Mouse (Mus musculus) lung, postnatal 0 days (tissue): ENCODE measurements around the gene Ano4. TPM values are rescaled to one million over a fixed set of nuclear protein-coding genes. Genes with fewer than 3 reads are reported as not detected.

Source experiments
- ATAC-seq: fragments of 200-750 bp; cut with Nextera tagmentation; 2 replicates; pipeline ENCODE4 v1.8.0; 2017; ENCODE audit warnings: moderate library complexity
- DNase-seq: peaks from one replicate; pipeline ENCODE4 v3.0.0-alpha.2; 2016; ENCODE audit warnings: low spot score
- H3K27ac ChIP-seq: fragments of 300-500 bp; sonication (generic); 2 replicates; pipeline ENCODE4 v1.5.1; 2014; ENCODE audit warnings: antibody characterized with exemption, mild to moderate bottlenecking, low read length, mixed read lengths
- H3K27me3 ChIP-seq: fragments of 300-500 bp; sonication (generic); replicated peaks from 2 replicates; pipeline ENCODE4 v1.6.1; 2014; ENCODE audit warnings: low read length, mixed read lengths; ENCODE audit not compliant: insufficient read depth
- H3K36me3 ChIP-seq: fragments of 300-500 bp; sonication (generic); 2 replicates; pipeline ENCODE4 v1.6.1; 2014; ENCODE audit warnings: low read length, mixed read lengths; ENCODE audit not compliant: insufficient read depth
- H3K4me1 ChIP-seq: fragments of 300-500 bp; sonication (generic); 2 replicates; pipeline ENCODE4 v1.6.1; 2014; ENCODE audit warnings: antibody characterized with exemption, low read depth, low read length, mixed read lengths; ENCODE audit not compliant: insufficient read depth
- H3K4me2 ChIP-seq: fragments of 300-500 bp; sonication (generic); replicated peaks from 2 replicates; pipeline ENCODE4 v1.6.1; 2014; ENCODE audit warnings: low read depth, mild to moderate bottlenecking, low read length, moderate library complexity, mixed read lengths
- H3K4me3 ChIP-seq: fragments of 300-500 bp; sonication (generic); 2 replicates; pipeline ENCODE4 v1.5.1; 2014; ENCODE audit warnings: low read depth, low read length
- H3K9ac ChIP-seq: fragments of 300-500 bp; sonication (generic); replicated peaks from 2 replicates; pipeline ENCODE4 v1.6.1; 2014; ENCODE audit warnings: low read depth, mild to moderate bottlenecking
- H3K9me3 ChIP-seq: fragments of 300-500 bp; sonication (generic); 2 replicates; pipeline ENCODE4 v1.6.1; 2016; ENCODE audit warnings: low read length, mixed read lengths
- CTCF ChIP-seq: IDR thresholded peaks from 2 replicates; pipeline ENCODE4 v1.5.1; 2016; ENCODE audit warnings: antibody characterized with exemption, mild to moderate bottlenecking
- EP300 ChIP-seq: IDR thresholded peaks from 2 replicates; pipeline ENCODE4 v1.6.1; 2016; ENCODE audit warnings: antibody characterized with exemption, mild to moderate bottlenecking, control low read depth
- WGBS: fragments of 180-500 bp; shearing (Covaris S2); extraction: QIAGEN DNeasy Blood & Tissue Kit; methylation state at CpG from one replicate; pipeline ENCODE4 v1.1.7; 2014; 5-methylcytosine and 5-hydroxymethylcytosine counted together
- polyA plus RNA-seq: library from polyadenylated mRNA; unstranded; fragments of >200 nt; fragmentation: Nextera tagmentation; extraction: Ambion mirVana; gene quantifications from 2 replicates; pipeline ENCODE4 v1.2.1, GENCODE M21; 2015

Ano4 gene
- 0.11 and 0.13 TPM in 2 replicates for polyA plus RNA-seq

DNA sequence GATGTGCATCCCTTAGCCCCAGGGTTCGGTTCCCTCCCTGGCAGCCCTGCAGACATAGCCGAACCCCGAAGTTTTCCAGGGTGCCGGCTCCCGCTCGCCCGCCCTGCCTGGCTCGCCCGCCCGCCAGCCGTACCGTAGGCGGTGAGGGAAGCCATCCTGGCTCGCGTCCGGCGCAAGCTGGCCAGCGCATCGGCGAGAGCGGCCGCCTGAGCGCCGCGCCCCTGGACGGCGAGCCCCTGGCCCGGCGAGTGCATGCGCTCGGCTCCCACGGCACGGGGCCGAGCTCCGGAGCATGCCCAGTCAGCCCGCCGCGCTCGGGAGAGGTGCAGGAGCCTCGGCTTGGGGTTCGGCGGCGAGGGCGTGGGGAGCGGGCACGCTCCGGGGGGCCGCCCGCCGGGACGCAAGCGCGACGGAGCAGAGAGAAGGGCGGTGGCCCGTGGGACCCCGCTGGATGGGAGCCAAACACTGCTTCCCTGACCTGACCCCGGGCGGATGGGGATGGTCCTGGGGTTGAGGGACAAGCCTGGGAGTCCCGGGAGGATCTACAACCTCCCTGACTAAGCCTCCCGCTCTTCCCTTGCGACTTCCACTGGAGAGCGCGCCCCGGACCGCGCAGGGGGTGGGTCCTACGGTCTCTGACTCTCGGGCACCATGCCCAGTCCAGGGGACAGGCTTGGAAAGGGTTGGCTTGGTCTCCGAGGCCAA, at the start of gene Ano4:
Gene Ano4, minus strand, starts transcription at position 272 of the 705 bp plus-strand sequence.
- Histone ChIP-seq H3K4me1 (no peaks in the 10 kb centered on the region), H3K27me3 (peaks cover 13% of the 10 kb centered on the region; the same call in 1 of the 2 replicates), H3K36me3 (no peaks in the 10 kb centered on the region), H3K4me2 (peak within 1 kb of the TSS; percentile 69), H3K27ac (no peak within 1 kb of the TSS), H3K9ac (0 out of 2 replicates have a peak within 1 kb of the TSS, but pooled peaks have one; percentile 8), H3K9me3 (no peaks in the 10 kb centered on the region), H3K4me3 (peak within 1 kb of the TSS; percentile 36)
- TF ChIP-seq EP300 (no peak), CTCF (no peak)
- DNase-seq: no peak
- ATAC-seq: peak; percentile 17; the same call in 1 of the 2 replicates
- 0% methylated on average over 47 of the region's 70 CpGs for WGBS

DNA sequence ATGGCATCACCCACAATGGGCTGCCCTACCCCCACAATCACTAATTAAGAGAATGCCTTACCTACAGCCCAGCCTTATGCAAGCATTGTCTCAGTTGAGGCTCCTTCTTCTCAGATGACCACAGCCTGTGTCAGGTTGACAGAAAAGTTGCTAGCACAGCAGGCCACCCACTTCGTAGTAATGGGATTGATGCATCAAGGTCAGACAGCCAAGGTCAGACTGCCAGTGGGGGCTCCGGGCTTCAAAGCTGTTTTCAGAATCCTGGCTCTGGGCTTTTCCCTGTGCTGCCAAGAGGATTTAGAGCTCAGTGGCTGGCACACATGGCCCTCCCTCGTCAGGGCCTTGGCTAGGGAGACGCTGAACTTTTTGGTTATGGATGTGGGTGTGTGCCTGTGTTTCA, 48.1 kb upstream of the Ano4 start:
- H3K9me3 ChIP-seq: no peaks in the 10 kb centered on the region
- TF ChIP-seq CTCF (no peak), EP300 (no peak)
- 55% methylated on average over 4 of the region's 4 CpGs for WGBS
- H3K4me2 ChIP-seq: no peak overlapping the region
- H3K4me1 ChIP-seq: no peaks in the 10 kb centered on the region
- DNase-seq: no peak
- no peak for ATAC-seq
- H3K4me3 ChIP-seq: no peak overlapping the region
- H3K27me3 ChIP-seq: no peaks in the 10 kb centered on the region
- H3K36me3 ChIP-seq: no peaks in the 10 kb centered on the region
- H3K27ac ChIP-seq: no peak overlapping the region
- H3K9ac ChIP-seq: no peak overlapping the region

- TF ChIP-seq CTCF: no peak
- no peak for TF ChIP-seq EP300
- Histone ChIP-seq H3K4me3 (no peak overlapping the region), H3K9ac (no peak overlapping the region), H3K4me2 (no peak overlapping the region), H3K36me3 (no peaks in the 10 kb centered on the region), H3K27ac (no peak overlapping the region), H3K4me1 (no peaks in the 10 kb centered on the region), H3K9me3 (no peaks in the 10 kb centered on the region), H3K27me3 (no peaks in the 10 kb centered on the region)
- ATAC-seq: no peak
- WGBS: 78% methylated on average over 4 of the region's 4 CpGs
- DNase-seq: no peak
Measured at GRCm38 (mm10) chr10:89391571-89392163, 47.1 kb upstream of the Ano4 start.

DNA sequence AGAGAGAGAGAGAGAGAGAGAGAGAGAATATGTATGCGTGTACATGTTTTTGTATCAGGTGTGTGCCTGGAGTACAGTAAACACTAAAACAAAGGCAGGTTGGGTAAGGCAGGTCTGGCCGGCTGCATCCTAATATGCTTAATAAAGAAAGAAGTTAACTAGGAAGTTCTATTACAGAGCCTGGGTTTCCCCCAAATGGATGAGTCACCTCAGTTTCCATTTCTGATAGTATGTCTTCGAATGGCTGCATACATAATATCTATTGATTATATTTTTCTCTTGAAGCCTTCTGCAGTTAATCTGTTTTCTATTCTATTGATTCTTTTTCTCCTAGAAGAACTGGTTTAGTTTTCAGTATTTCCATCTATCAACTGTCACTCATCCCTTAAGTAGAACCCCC, 41.9 kb upstream of the Ano4 start:
- 83% methylated on average over 3 of the region's 3 CpGs for WGBS
- Histone ChIP-seq H3K27ac (no peak overlapping the region), H3K4me2 (no peak overlapping the region), H3K9me3 (no peaks in the 10 kb centered on the region), H3K4me3 (no peak overlapping the region), H3K27me3 (no peaks in the 10 kb centered on the region), H3K9ac (no peak overlapping the region), H3K4me1 (no peaks in the 10 kb centered on the region), H3K36me3 (no peaks in the 10 kb centered on the region)
- no peak for ATAC-seq
- TF ChIP-seq EP300: no peak
- DNase-seq: no peak

- H3K4me1 ChIP-seq: no peaks in the 10 kb centered on the region
- DNase-seq (peak; percentile 62), ATAC-seq (0 out of 2 replicates have a peak, but pooled peaks have one; percentile 38)
- no peaks in the 10 kb centered on the region for H3K9me3 ChIP-seq
- 6% methylated on average over 5 of the region's 5 CpGs for WGBS
- no peaks in the 10 kb centered on the region for H3K36me3 ChIP-seq
- H3K9ac ChIP-seq: no peak overlapping the region
- TF ChIP-seq CTCF (peak; percentile 89), EP300 (no peak)
- H3K4me2 ChIP-seq: no peak overlapping the region
- H3K27me3 ChIP-seq: no peaks in the 10 kb centered on the region
- H3K4me3 ChIP-seq: no peak overlapping the region
- H3K27ac ChIP-seq: no peak overlapping the region
Measured at GRCm38 (mm10) chr10:89383462-89383861, 38.9 kb upstream of the Ano4 start.

- DNase-seq (no peak), ATAC-seq (no peak)
- no peaks in the 10 kb centered on the region for H3K27me3 ChIP-seq
- 67% methylated on average over 4 of the region's 4 CpGs for WGBS
- H3K4me3 ChIP-seq: no peak overlapping the region
- TF ChIP-seq EP300 (no peak), CTCF (no peak)
- no peak overlapping the region for H3K4me2 ChIP-seq
- H3K4me1 ChIP-seq: no peaks in the 10 kb centered on the region
- H3K9ac ChIP-seq: no peak overlapping the region
- H3K9me3 ChIP-seq: no peaks in the 10 kb centered on the region
- no peaks in the 10 kb centered on the region for H3K36me3 ChIP-seq
- no peak overlapping the region for H3K27ac ChIP-seq
Measured at GRCm38 (mm10) chr10:89377750-89378149, 33.2 kb upstream of the Ano4 start.
